Mouse (Mus musculus) hindbrain, embryonic 13.5 days (tissue): ENCODE data around the gene Pdia3. TPM values are rescaled to one million over a fixed set of nuclear protein-coding genes. Genes with fewer than 3 reads are reported as not detected.
"Not testable (repeated sequence)": the region's sequence is repeated elsewhere in the genome, so short reads cannot be mapped to it uniquely, and the experiment has no call there.

Experiments
- ATAC-seq: fragments of 200-750 bp; cut with Nextera tagmentation; 2 replicates; pipeline ENCODE4 v1.8.0; 2017; ENCODE audit warnings: moderate TSS enrichment; ENCODE audit not compliant: low FRiP score
- H3K27ac ChIP-seq: fragments of 300-500 bp; sonication (generic); 2 replicates; pipeline ENCODE4 v1.5.1; 2015; ENCODE audit warnings: inconsistent platforms, mild to moderate bottlenecking, moderate library complexity
- H3K27me3 ChIP-seq: fragments of 300-500 bp; sonication (generic); 2 replicates; pipeline ENCODE4 v1.6.1; 2015; ENCODE audit warnings: mild to moderate bottlenecking, inconsistent platforms
- H3K36me3 ChIP-seq: fragments of 300-500 bp; sonication (generic); 2 replicates; pipeline ENCODE4 v1.6.1; 2015; ENCODE audit warnings: mild to moderate bottlenecking, inconsistent platforms
- H3K4me1 ChIP-seq: fragments of 300-500 bp; sonication (generic); replicated peaks from 2 replicates; pipeline ENCODE4 v1.6.1; 2015; ENCODE audit warnings: inconsistent platforms
- H3K4me2 ChIP-seq: fragments of 300-500 bp; sonication (generic); 2 replicates; pipeline ENCODE4 v1.6.1; 2015; ENCODE audit warnings: inconsistent platforms, mild to moderate bottlenecking, moderate library complexity
- H3K4me3 ChIP-seq: fragments of 300-500 bp; sonication (generic); 2 replicates; pipeline ENCODE4 v1.5.1; 2015; ENCODE audit warnings: mild to moderate bottlenecking, inconsistent platforms
- H3K9ac ChIP-seq: fragments of 300-500 bp; sonication (generic); 2 replicates; pipeline ENCODE4 v1.6.1; 2015; ENCODE audit warnings: mild to moderate bottlenecking, inconsistent platforms
- H3K9me3 ChIP-seq: fragments of 300-500 bp; sonication (generic); 2 replicates; pipeline ENCODE4 v1.6.1; 2016; ENCODE audit warnings: inconsistent platforms
- WGBS: fragments of 180-500 bp; shearing (Covaris S2); methylation state at CpG from one replicate; pipeline ENCODE4 v1.1.7; 2015; 5-methylcytosine and 5-hydroxymethylcytosine counted together
- polyA plus RNA-seq: library from polyadenylated mRNA; unstranded; fragments of >200 nt; fragmentation: Nextera tagmentation; extraction: Ambion mirVana; gene quantifications from 2 replicates; pipeline ENCODE4 v1.2.1, GENCODE M21; 2015

The Pdia3 gene
- polyA plus RNA-seq, 1 experiment from 2014 or later: 398 TPM

- ATAC-seq: no peak
- peaks cover 21% of the 10 kb centered on the region for H3K36me3 ChIP-seq
- peaks cover 17% of the 10 kb centered on the region for H3K4me1 ChIP-seq
- H3K9me3 ChIP-seq: no peaks in the 10 kb centered on the region
- H3K27ac ChIP-seq: no peak overlapping the region
- no peaks in the 10 kb centered on the region for H3K27me3 ChIP-seq
- H3K4me3 ChIP-seq: no peak overlapping the region
- no peak overlapping the region for H3K4me2 ChIP-seq
- 60% methylated on average over 2 of the region's 2 CpGs for WGBS
- H3K9ac ChIP-seq: no peak overlapping the region
Observed at GRCm38 (mm10) chr2:121460071-121460470, 46.5 kb downstream of the Pdia3 start.

- not testable (repeated sequence) for H3K27me3 ChIP-seq, H3K4me1 ChIP-seq, H3K9me3 ChIP-seq, H3K27ac ChIP-seq, ATAC-seq, H3K9ac ChIP-seq, H3K36me3 ChIP-seq, H3K4me3 ChIP-seq, H3K4me2 ChIP-seq
- no CpG with 5 or more reads among the region's 6 CpGs for WGBS
Observed at GRCm38 (mm10) chr2:121468982-121469381, 55.4 kb downstream of the Pdia3 start.

GRCm38 (mm10) chr2:121472783-121473182 is 59.2 kb downstream of the Pdia3 start:
- Histone ChIP-seq H3K4me1 (peaks cover 11% of the 10 kb centered on the region), H3K4me3 (peak overlapping the region; percentile 56; the same call in 1 of the 2 replicates), H3K4me2 (peak overlapping the region; percentile 87)
- not testable (repeated sequence) for H3K9me3 ChIP-seq, H3K9ac ChIP-seq, ATAC-seq, H3K27me3 ChIP-seq, H3K36me3 ChIP-seq, H3K27ac ChIP-seq
- WGBS: 95% methylated on average over 3 of the region's 3 CpGs

- not testable (repeated sequence) for H3K9me3 ChIP-seq, H3K27me3 ChIP-seq, H3K36me3 ChIP-seq
- H3K4me2 ChIP-seq: peak within 1 kb of the TSS; percentile 87
- peak within 1 kb of the TSS; percentile 56 for H3K4me3 ChIP-seq
- H3K27ac ChIP-seq: peak within 1 kb of the TSS; percentile 78
- 6% methylated on average over 41 of the region's 41 CpGs for WGBS
- peaks cover 11% of the 10 kb centered on the region for H3K4me1 ChIP-seq
- peak; percentile 96 for ATAC-seq
- peak within 1 kb of the TSS; percentile 76 for H3K9ac ChIP-seq
Observed at GRCm38 (mm10) chr2:121473301-121474179, 60.0 kb downstream of the Pdia3 start, which contains the start of gene Mfap1b. Mfap1b (minus strand) TSS chr2:121474067.

- H3K4me3 ChIP-seq: peak overlapping the region; percentile 56
- ATAC-seq: peak; percentile 55
- peak overlapping the region; percentile 76 for H3K9ac ChIP-seq
- peak overlapping the region; percentile 87 for H3K4me2 ChIP-seq
- H3K27me3 ChIP-seq: no peaks in the 10 kb centered on the region
- H3K27ac ChIP-seq: peak overlapping the region; percentile 78
- H3K36me3 ChIP-seq: peaks cover 4% of the 10 kb centered on the region; the same call in 1 of the 2 replicates
- 36% methylated on average over 8 of the region's 8 CpGs for WGBS
- peaks cover 11% of the 10 kb centered on the region for H3K4me1 ChIP-seq
- H3K9me3 ChIP-seq: no peaks in the 10 kb centered on the region
Observed at GRCm38 (mm10) chr2:121474180-121474535, 60.6 kb downstream of the Pdia3 start.

GRCm38 (mm10) chr2:121475306-121475705 is 61.7 kb downstream of the Pdia3 start:
- H3K4me3 ChIP-seq, H3K9me3 ChIP-seq, H3K27me3 ChIP-seq, H3K9ac ChIP-seq, H3K36me3 ChIP-seq, H3K4me2 ChIP-seq, ATAC-seq, H3K27ac ChIP-seq: not testable (repeated sequence)
- 100% methylated on average over 2 of the region's 2 CpGs for WGBS
- H3K4me1 ChIP-seq: peaks cover 11% of the 10 kb centered on the region

GRCm38 (mm10) chr2:121477491-121478266 is 64.1 kb downstream of the Pdia3 start:
- Histone ChIP-seq H3K27me3 (no peaks in the 10 kb centered on the region), H3K9ac (no peak overlapping the region), H3K9me3 (no peaks in the 10 kb centered on the region), H3K27ac (no peak overlapping the region), H3K36me3 (no peaks in the 10 kb centered on the region), H3K4me3 (no peak overlapping the region), H3K4me2 (no peak overlapping the region), H3K4me1 (peaks cover 8% of the 10 kb centered on the region)
- 80% methylated on average over 3 of the region's 3 CpGs for WGBS
- no peak for ATAC-seq

- Histone ChIP-seq H3K4me2 (no peak overlapping the region), H3K4me1 (peaks cover 5% of the 10 kb centered on the region), H3K9ac (no peak overlapping the region), H3K27ac (no peak overlapping the region), H3K9me3 (no peaks in the 10 kb centered on the region), H3K27me3 (no peaks in the 10 kb centered on the region), H3K36me3 (no peaks in the 10 kb centered on the region), H3K4me3 (no peak overlapping the region)
- ATAC-seq: no peak
- WGBS: 53% methylated on average over 3 of the region's 3 CpGs
Observed at GRCm38 (mm10) chr2:121480498-121480897, 66.9 kb downstream of the Pdia3 start.

- H3K9ac ChIP-seq, ATAC-seq, H3K4me1 ChIP-seq, H3K27ac ChIP-seq, H3K27me3 ChIP-seq, H3K36me3 ChIP-seq, H3K9me3 ChIP-seq, H3K4me2 ChIP-seq, H3K4me3 ChIP-seq: not testable (repeated sequence)
- 88% methylated on average over 13 of the region's 13 CpGs for WGBS
Observed at GRCm38 (mm10) chr2:121480916-121481315, 67.3 kb downstream of the Pdia3 start.

GRCm38 (mm10) chr2:121483576-121483975 is 70.0 kb downstream of the Pdia3 start:
- Histone ChIP-seq H3K9ac (no peak overlapping the region), H3K4me1 (peaks cover 5% of the 10 kb centered on the region), H3K9me3 (no peaks in the 10 kb centered on the region), H3K27ac (no peak overlapping the region), H3K27me3 (no peaks in the 10 kb centered on the region), H3K4me2 (no peak overlapping the region), H3K36me3 (no peaks in the 10 kb centered on the region), H3K4me3 (no peak overlapping the region)
- ATAC-seq: no peak
- WGBS: 39% methylated on average over 8 of the region's 8 CpGs

GRCm38 (mm10) chr2:121484403-121484802 is 70.8 kb downstream of the Pdia3 start:
- not testable (repeated sequence) for H3K9me3 ChIP-seq, H3K4me1 ChIP-seq, H3K27me3 ChIP-seq, H3K27ac ChIP-seq, H3K9ac ChIP-seq, H3K36me3 ChIP-seq, ATAC-seq, H3K4me2 ChIP-seq, H3K4me3 ChIP-seq
- 75% methylated on average over 2 of the region's 2 CpGs for WGBS
